Mouse (Mus musculus) urinary bladder, postnatal 36 days (tissue): ENCODE data around the gene Zc3h10.

Source experiments
- DNase-seq, 2 experiments: peaks; one replicate each; pipeline ENCODE4 v3.0.0; 2022; ENCODE audit warnings: low spot score in 2 of 2, mixed read lengths in 1 of 2

Zc3h10 gene

GRCm38 (mm10) chr10:128547361-128548032 is at the start of gene Zc3h10:
Gene Zc3h10, minus strand, starts transcription at chr10:128547774.
- peak; percentile 87 to 93 for DNase-seq

- no peak for DNase-seq
These were observed 45.2 kb upstream of the Zc3h10 start for GRCm38 (mm10) chr10:128592797-128593196.

GRCm38 (mm10) chr10:128591436-128591835 is 43.9 kb upstream of the Zc3h10 start:
- DNase-seq, result no peak

DNA sequence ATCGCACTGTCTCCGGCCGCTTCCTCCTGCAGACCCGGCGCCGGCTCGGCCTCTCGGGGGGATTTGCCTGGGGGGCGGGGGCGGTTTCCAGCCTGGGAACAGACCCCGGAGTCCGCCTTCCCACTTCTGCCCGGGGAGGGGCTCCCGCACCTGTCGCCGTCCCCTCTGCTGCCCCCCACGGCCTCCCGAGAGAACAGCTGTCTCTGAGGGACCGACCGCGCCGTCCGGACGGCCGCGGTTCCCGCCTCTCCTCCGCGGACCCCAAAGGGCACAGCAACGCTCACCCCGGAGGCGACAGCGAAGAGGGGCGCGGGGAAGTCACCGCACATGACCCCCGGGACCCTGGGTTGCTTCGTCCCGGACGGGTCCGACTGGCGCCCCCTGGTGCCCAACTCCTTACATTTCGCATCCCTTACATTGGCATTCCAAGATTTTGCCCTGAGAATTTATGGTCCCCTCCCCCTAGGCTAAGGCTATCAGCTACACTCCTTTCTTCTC is 42.7 kb upstream of the Zc3h10 start:
- DNase-seq, result peak; percentile 48 to 63

GRCm38 (mm10) chr10:128589464-128590192 is 42.1 kb upstream of the Zc3h10 start, which contains the start of gene Erbb3:
Gene Erbb3, minus strand, starts transcription at chr10:128589652.
- peak; percentile 72 to 75 for DNase-seq

GRCm38 (mm10) chr10:128588775-128589463 is 41.3 kb upstream of the Zc3h10 start:
- DNase-seq, result peak in 1 of 2 experiments; percentile 50

- no peak for DNase-seq
These were observed 40.6 kb upstream of the Zc3h10 start for GRCm38 (mm10) chr10:128588136-128588535.

GRCm38 (mm10) chr10:128587697-128588096 is 40.1 kb upstream of the Zc3h10 start:
- DNase-seq, result no peak

DNA sequence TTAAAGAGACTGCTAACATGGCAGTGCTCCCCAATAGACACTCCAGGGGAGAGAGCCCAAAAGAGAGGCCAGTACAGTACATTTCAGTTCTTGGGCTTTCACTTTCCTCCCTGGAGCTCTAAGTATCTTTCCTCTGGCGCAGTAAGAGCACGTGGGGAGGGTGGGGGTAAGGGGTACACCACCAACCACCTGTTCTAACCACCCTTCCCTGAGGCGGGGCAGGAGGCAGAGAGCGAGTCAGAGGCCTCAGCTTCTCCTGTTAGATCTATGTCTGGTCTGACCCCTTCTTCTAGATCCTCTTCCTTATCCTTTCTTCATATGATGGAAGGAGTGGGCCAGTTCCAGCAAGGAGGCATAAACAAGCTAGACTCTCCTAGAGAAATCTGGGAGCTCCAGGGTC is 39.5 kb upstream of the Zc3h10 start:
- no peak for DNase-seq

- no peak for DNase-seq
These were observed 39.0 kb upstream of the Zc3h10 start for GRCm38 (mm10) chr10:128586546-128586945.

GRCm38 (mm10) chr10:128584386-128584785 is 36.8 kb upstream of the Zc3h10 start:
- DNase-seq, result peak; percentile 72 to 73

GRCm38 (mm10) chr10:128583644-128584043 is 36.1 kb upstream of the Zc3h10 start:
- peak; percentile 35 to 61 for DNase-seq

DNA sequence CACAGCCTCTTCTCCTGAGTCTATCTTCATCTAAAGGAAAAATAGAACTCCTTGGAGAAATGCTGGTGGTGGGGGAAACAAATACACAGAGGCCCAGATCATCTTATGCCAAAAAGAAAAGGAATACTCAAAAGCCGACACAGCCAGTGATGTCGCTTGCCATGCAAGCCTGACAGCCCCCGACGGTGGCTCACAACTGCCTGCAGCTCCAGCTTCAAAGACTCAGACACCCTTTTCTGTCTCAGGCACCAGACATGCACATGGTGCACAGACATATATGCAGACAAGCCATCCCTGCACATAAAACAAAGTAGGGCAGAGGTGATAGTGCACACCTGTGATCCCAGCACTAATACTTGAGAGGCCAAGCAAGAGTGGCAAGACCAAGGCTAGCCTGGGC is 32.2 kb upstream of the Zc3h10 start:
- DNase-seq, result no peak

GRCm38 (mm10) chr10:128579298-128579697 is 31.7 kb upstream of the Zc3h10 start:
- no peak for DNase-seq

DNA sequence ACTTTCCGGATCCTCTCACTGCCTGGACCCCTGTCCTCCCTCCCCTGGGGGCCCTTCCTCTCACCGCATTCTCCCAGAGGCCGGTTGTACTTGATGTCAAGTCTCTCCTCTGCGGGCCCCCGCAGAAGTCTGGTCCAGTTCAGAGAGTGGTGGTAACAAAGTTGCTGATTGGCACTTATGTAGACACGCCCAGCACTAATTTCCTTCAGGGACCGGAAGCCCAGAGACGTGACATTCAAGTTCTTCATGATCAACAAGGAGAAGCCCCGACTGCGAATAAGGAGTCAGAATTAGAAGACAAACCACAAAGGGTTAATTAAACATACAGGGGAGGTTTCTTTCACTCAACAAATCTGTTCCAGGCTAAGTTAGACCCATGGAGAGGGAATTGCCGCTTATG is 30.8 kb upstream of the Zc3h10 start:
- DNase-seq, result no peak

- DNase-seq, result no peak
These were observed 27.5 kb upstream of the Zc3h10 start for GRCm38 (mm10) chr10:128575063-128575462.

DNA sequence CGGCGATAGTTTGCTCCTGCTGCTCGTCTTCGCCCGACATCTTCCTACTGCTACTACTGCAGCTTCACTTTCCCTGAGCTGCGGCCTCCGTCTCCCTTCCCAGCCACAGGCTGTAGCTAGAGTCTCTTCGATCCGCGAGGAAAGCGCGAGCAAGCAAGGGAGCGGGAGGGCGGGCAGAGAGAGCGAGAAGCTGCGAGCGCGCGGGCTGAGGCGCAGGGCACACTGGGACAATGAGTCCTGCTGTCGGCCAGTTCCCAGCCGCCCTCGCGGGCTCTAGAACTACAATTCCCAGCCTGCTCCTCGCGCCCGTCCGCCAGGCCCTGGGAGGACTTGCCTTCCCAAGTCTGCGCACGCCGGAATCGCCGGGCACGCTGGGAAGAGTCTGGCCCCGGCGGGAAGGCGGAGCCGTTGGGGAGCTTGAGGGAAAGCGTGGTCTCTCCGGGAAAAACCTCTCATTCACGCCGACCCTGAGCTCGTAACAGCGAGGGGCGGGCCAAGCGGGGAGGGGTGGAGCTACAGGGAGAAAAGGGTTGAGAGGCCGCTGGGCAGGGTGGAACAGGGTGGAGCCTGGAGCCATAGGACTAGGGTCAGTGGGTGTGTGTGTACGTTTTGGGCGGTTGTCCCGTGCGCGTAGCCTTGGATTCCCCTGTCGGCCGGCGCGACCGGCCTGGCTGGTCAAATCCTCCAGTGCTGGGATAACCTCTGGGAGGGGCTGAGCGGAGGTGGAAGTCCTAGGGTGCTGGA is 18.4 kb upstream of the Zc3h10 start, which contains the start of gene Pa2g4:
Gene Pa2g4 (minus strand): TSS at position 200 of the 744 bp plus-strand sequence.
- peak; percentile 96 to 99 for DNase-seq

GRCm38 (mm10) chr10:128565206-128565787 is 17.7 kb upstream of the Zc3h10 start:
- peak; percentile 25 to 29 for DNase-seq

DNA sequence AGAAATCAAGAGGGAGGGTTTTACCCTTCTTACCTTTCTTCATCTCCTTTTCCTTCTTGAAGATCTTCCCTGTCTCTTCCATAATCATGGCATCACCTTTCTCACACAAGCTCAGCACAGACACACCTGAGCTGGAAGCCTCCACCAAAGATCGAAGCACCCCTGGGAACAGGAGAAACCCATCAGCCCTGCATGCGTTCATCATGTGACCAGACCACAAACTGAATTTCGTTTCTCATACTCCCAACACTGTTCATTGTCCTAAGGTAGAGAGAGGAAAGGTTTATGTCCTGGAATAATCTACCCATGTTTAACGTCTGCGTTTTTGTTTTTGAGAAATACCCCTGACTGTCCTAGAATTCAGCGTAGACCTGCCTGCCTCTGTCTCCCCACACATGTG is 16.0 kb upstream of the Zc3h10 start:
- no peak for DNase-seq

GRCm38 (mm10) chr10:128556963-128557362 is 9.4 kb upstream of the Zc3h10 start:
- DNase-seq, result no peak

- DNase-seq, result no peak
These were observed 8.7 kb upstream of the Zc3h10 start for GRCm38 (mm10) chr10:128556286-128556685.
